Mouse (Mus musculus): ENCODE data around the gene St6gal1. TPM values are rescaled to one million over a fixed set of nuclear protein-coding genes. Genes with fewer than 3 reads are reported as not detected.

Gene St6gal1
- polyA plus RNA-seq, 1 experiment from 2014 or later = 60.3 TPM

- Histone ChIP-seq H3K4me1 (ENCODE audit: insufficient read depth) (no peaks in the 10 kb centered on the region), H3K4me3 (ENCODE audit: low read depth, low read length) (no peak overlapping the region), H3K9ac (no peak overlapping the region), H3K36me3 (ENCODE audit: insufficient read depth) (no peaks in the 10 kb centered on the region), H3K27me3 (ENCODE audit: insufficient read depth, low read length) (no peaks in the 10 kb centered on the region), H3K9me3 (ENCODE audit: low read depth, low read length) (no peaks in the 10 kb centered on the region), H3K27ac (ENCODE audit: low read depth) (no peak overlapping the region), H3K4me2 (no peak overlapping the region)
- no peak for ATAC-seq (ENCODE audit: insufficient read depth)
- no peak for TF ChIP-seq CTCF (IDR thresholded peaks at IDR 0.05; ENCODE audit: low read depth)
- DNase-seq = no peak
Observed at GRCm38 (mm10) chr16:23196296-23196695, 28.2 kb upstream of the St6gal1 start.

GRCm38 (mm10) chr16:23196791-23197190 lies 27.7 kb upstream of the St6gal1 start:
- ATAC-seq (ENCODE audit: insufficient read depth) (no peak), DNase-seq (no peak)
- Histone ChIP-seq H3K9me3 (ENCODE audit: low read depth, low read length) (no peaks in the 10 kb centered on the region), H3K9ac (no peak overlapping the region), H3K27ac (ENCODE audit: low read depth) (no peak overlapping the region), H3K4me2 (no peak overlapping the region), H3K4me3 (ENCODE audit: low read depth, low read length) (no peak overlapping the region), H3K4me1 (ENCODE audit: insufficient read depth) (no peaks in the 10 kb centered on the region), H3K36me3 (ENCODE audit: insufficient read depth) (no peaks in the 10 kb centered on the region), H3K27me3 (ENCODE audit: insufficient read depth, low read length) (no peaks in the 10 kb centered on the region)
- 91% methylated on average over 6 of the region's 6 CpGs for WGBS
- TF ChIP-seq CTCF (IDR thresholded peaks at IDR 0.05; ENCODE audit: low read depth) = no peak

GRCm38 (mm10) chr16:23201498-23201897 lies 23.0 kb upstream of the St6gal1 start:
- Histone ChIP-seq H3K9ac (no peak overlapping the region), H3K4me2 (no peak overlapping the region), H3K4me1 (ENCODE audit: insufficient read depth) (no peaks in the 10 kb centered on the region), H3K9me3 (ENCODE audit: low read depth, low read length) (no peaks in the 10 kb centered on the region), H3K27me3 (ENCODE audit: insufficient read depth, low read length) (no peaks in the 10 kb centered on the region), H3K27ac (ENCODE audit: low read depth) (no peak overlapping the region), H3K4me3 (ENCODE audit: low read depth, low read length) (no peak overlapping the region), H3K36me3 (ENCODE audit: insufficient read depth) (no peaks in the 10 kb centered on the region)
- no peak for TF ChIP-seq CTCF (IDR thresholded peaks at IDR 0.05; ENCODE audit: low read depth)
- ATAC-seq (ENCODE audit: insufficient read depth) = no peak
- no peak for DNase-seq

- peak; percentile 17; the same call in 1 of the 2 replicates for ATAC-seq (ENCODE audit: insufficient read depth)
Observed at GRCm38 (mm10) chr16:23214314-23214713, 10.2 kb upstream of the St6gal1 start.

GRCm38 (mm10) chr16:23215241-23215900 lies 9.2 kb upstream of the St6gal1 start:
- Histone ChIP-seq H3K9me3 (ENCODE audit: low read depth, low read length) (no peaks in the 10 kb centered on the region), H3K27ac (ENCODE audit: low read depth) (no peak overlapping the region), H3K4me3 (ENCODE audit: low read depth, low read length) (no peak overlapping the region), H3K36me3 (ENCODE audit: insufficient read depth) (no peaks in the 10 kb centered on the region), H3K4me2 (no peak overlapping the region), H3K9ac (no peak overlapping the region), H3K27me3 (ENCODE audit: insufficient read depth, low read length) (no peaks in the 10 kb centered on the region), H3K4me1 (ENCODE audit: insufficient read depth) (peaks cover 3% of the 10 kb centered on the region)
- DNase-seq (no peak), ATAC-seq (ENCODE audit: insufficient read depth) (no peak)
- 81% methylated on average over 5 of the region's 5 CpGs for WGBS
- no peak for TF ChIP-seq CTCF (IDR thresholded peaks at IDR 0.05; ENCODE audit: low read depth)

More at GRCm38 (mm10) chr16:23214314-23214713, 10.2 kb upstream of the St6gal1 start:
- DNase-seq = peak; percentile 21
- TF ChIP-seq CTCF (IDR thresholded peaks at IDR 0.05; ENCODE audit: low read depth) = no peak
- Histone ChIP-seq H3K4me1 (ENCODE audit: insufficient read depth) (peaks cover 3% of the 10 kb centered on the region), H3K9me3 (ENCODE audit: low read depth, low read length) (no peaks in the 10 kb centered on the region), H3K4me3 (ENCODE audit: low read depth, low read length) (no peak overlapping the region), H3K9ac (no peak overlapping the region), H3K4me2 (no peak overlapping the region), H3K27me3 (ENCODE audit: insufficient read depth, low read length) (no peaks in the 10 kb centered on the region), H3K27ac (ENCODE audit: low read depth) (no peak overlapping the region), H3K36me3 (ENCODE audit: insufficient read depth) (no peaks in the 10 kb centered on the region)
- 71% methylated on average over 7 of the region's 7 CpGs for WGBS

GRCm38 (mm10) chr16:23216366-23216765 lies 8.2 kb upstream of the St6gal1 start:
- Histone ChIP-seq H3K27me3 (ENCODE audit: insufficient read depth, low read length) (no peaks in the 10 kb centered on the region), H3K4me1 (ENCODE audit: insufficient read depth) (peaks cover 3% of the 10 kb centered on the region), H3K27ac (ENCODE audit: low read depth) (peak overlapping the region; percentile 45; the same call in 1 of the 2 replicates), H3K4me2 (no peak overlapping the region), H3K36me3 (ENCODE audit: insufficient read depth) (no peaks in the 10 kb centered on the region), H3K4me3 (ENCODE audit: low read depth, low read length) (no peak overlapping the region), H3K9me3 (ENCODE audit: low read depth, low read length) (no peaks in the 10 kb centered on the region), H3K9ac (no peak overlapping the region)
- no peak for ATAC-seq (ENCODE audit: insufficient read depth)
- DNase-seq = no peak
- no peak for TF ChIP-seq CTCF (IDR thresholded peaks at IDR 0.05; ENCODE audit: low read depth)
- WGBS = 55% methylated on average over 9 of the region's 9 CpGs

- Histone ChIP-seq H3K4me3 (ENCODE audit: low read depth, low read length) (no peak overlapping the region), H3K27me3 (ENCODE audit: insufficient read depth, low read length) (no peaks in the 10 kb centered on the region), H3K4me2 (no peak overlapping the region), H3K27ac (ENCODE audit: low read depth) (no peak overlapping the region), H3K9me3 (ENCODE audit: low read depth, low read length) (no peaks in the 10 kb centered on the region), H3K9ac (no peak overlapping the region), H3K4me1 (ENCODE audit: insufficient read depth) (peaks cover 3% of the 10 kb centered on the region), H3K36me3 (ENCODE audit: insufficient read depth) (no peaks in the 10 kb centered on the region)
- peak; percentile 78 for DNase-seq
- ATAC-seq (ENCODE audit: insufficient read depth) = peak; percentile 53; the same call in 1 of the 2 replicates
- 16% methylated on average over 7 of the region's 7 CpGs for WGBS
- no peak for TF ChIP-seq CTCF (IDR thresholded peaks at IDR 0.05; ENCODE audit: low read depth)
Observed at GRCm38 (mm10) chr16:23218313-23218712, 6.2 kb upstream of the St6gal1 start.
